Mouse (Mus musculus): ENCODE results near the gene Bbs1. TPM values are rescaled to one million over a fixed set of nuclear protein-coding genes. Genes with fewer than 3 reads are reported as not detected.
"Not testable (repeated sequence)": the region's sequence is repeated elsewhere in the genome, so short reads cannot be mapped to it uniquely, and the experiment has no call there.

Bbs1 gene
- 12.6 and 12.8 TPM in 2 replicates for polyA plus RNA-seq (2015; fragmentation: Nextera tagmentation; extraction: Ambion mirVana)

DNA sequence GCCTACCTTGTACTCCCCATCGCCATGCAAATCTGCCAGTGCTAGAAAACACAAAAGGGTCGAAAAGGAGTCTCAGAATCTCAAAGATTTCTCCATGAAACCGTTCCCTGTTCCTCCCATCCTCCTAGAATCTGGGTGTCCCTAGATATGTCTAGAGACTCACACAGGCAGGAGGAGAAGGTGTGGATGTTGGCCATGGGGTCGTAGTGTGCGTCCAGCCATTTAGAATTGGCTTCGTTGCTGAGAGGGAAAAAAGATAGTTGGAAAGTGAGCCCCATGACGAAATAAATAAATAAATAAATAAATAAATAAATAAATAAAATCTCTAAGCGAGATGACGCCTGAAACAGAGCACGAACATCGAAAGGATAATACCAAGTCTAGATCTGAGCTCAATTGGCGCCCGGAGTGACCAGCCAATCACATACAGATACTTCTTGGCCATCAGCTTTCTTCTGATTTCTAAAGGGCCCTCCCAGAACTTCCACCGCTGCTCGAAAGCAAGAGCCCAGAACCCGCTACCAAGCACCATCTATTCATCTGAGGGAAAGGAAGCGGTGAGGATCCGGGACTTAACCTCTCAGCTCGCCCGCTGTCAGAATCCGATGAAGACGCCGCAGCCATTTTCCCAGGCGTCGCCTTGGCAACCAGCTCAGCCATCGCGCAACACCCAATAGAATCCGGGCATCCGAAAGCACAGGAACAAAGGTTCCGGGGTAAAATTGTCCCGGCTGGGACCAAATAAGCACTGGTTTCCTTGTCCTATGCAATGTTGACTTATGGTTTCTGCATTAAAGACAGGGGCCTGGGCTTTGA is at the start of gene Bbs1:
Gene Bbs1 (minus strand): TSS at position 650 of the 816 bp plus-strand sequence.
- H3K4me3 ChIP-seq (replicated peaks), result peak within 1 kb of the TSS; percentile 70
- 7% methylated on average over 31 of the region's 31 CpGs for WGBS

DNA sequence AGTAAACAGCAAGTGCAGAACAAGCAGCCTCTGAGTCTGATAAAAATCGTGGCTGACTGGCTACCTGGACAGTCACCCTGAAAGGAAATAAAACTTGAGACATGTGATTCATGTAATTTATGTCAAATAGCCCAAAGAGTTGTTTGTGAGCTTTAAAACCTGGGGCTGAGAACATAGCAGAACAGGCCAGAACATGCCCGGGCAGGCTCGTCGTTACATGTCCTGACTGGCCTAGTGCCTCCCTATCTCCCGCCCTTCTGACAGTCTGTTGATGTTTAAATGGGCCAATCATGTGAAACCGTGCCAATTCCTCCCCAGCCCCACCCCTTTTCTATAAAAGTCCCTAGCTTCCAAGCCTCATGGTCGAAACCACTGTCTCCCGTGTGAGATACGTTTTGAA is 42.2 kb upstream of the Bbs1 start:
- H3K4me2 ChIP-seq (replicated peaks); H3K27me3 ChIP-seq; ATAC-seq; H3K27ac ChIP-seq; H3K4me3 ChIP-seq (replicated peaks); H3K9me3 ChIP-seq; H3K9ac ChIP-seq (replicated peaks); H3K36me3 ChIP-seq; H3K4me1 ChIP-seq (replicated peaks): not testable (repeated sequence)
- WGBS, result 80% methylated on average over 9 of the region's 9 CpGs

More for the DNA sequence above, at the start of gene Bbs1:
- Histone ChIP-seq H3K27me3 (no peaks in the 10 kb centered on the region), H3K4me1 (replicated peaks) (peaks cover 14% of the 10 kb centered on the region), H3K9me3 (no peaks in the 10 kb centered on the region), H3K27ac (peak within 1 kb of the TSS; percentile 75), H3K36me3 (peaks cover 60% of the 10 kb centered on the region), H3K4me2 (replicated peaks) (peak within 1 kb of the TSS; percentile 81), H3K9ac (replicated peaks) (peak within 1 kb of the TSS; percentile 75)
- peak; percentile 80 for ATAC-seq

DNA sequence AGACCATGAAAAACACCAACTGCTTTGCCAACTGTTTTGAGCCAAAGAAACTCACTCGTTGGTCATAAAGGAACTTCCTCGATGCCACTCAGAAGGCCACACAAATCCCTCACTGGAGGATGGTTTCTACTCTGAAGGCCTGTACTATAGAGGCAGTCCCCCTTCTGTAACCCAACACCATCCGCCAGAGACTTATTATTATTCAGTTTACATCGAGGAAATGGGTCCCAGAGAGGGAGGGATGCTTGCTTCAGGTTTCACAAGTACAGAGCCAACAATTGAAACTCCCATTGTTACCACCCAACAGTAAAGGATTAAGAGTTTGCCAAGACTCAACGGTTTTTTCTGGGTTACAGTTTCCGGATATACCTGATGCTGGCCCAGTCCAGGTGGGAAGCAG is 39.1 kb upstream of the Bbs1 start:
- Histone ChIP-seq H3K9me3 (no peaks in the 10 kb centered on the region), H3K27ac (no peak overlapping the region), H3K9ac (replicated peaks) (no peak overlapping the region), H3K4me1 (replicated peaks) (peaks cover 15% of the 10 kb centered on the region), H3K36me3 (no peaks in the 10 kb centered on the region), H3K4me2 (replicated peaks) (no peak overlapping the region), H3K27me3 (peaks cover 14% of the 10 kb centered on the region), H3K4me3 (replicated peaks) (no peak overlapping the region)
- no peak for ATAC-seq
- 46% methylated on average over 6 of the region's 6 CpGs for WGBS

DNA sequence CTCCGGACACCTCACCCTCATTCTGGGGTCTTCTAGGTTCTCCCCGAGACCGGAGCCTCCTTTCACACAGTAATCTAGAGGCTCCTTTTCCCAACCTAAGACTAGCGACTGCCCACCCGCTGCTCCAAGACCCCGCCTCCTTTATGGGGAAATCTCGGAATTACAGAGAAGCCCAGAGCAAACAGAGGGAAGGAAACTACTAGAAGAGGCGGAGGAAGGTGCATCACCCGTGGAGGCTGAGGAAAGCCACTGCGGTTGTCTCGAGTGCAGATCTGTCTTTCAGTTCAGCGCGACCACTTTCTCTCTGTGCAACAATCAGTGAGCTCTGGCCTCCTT is 36.8 kb upstream of the Bbs1 start:
- 8% methylated on average over 13 of the region's 13 CpGs for WGBS
- Histone ChIP-seq H3K9ac (replicated peaks) (peak overlapping the region; percentile 85; the same call in 1 of the 2 replicates), H3K27me3 (peaks cover 19% of the 10 kb centered on the region), H3K36me3 (0 out of 2 replicates have a peak, but pooled peaks cover 3% of the 10 kb centered on the region), H3K27ac (peak overlapping the region; percentile 74), H3K4me2 (replicated peaks) (peak overlapping the region; percentile 89), H3K4me3 (replicated peaks) (peak overlapping the region; percentile 72), H3K4me1 (replicated peaks) (peaks cover 15% of the 10 kb centered on the region), H3K9me3 (no peaks in the 10 kb centered on the region)
- ATAC-seq, result no peak; the same call in 1 of the 2 replicates

DNA sequence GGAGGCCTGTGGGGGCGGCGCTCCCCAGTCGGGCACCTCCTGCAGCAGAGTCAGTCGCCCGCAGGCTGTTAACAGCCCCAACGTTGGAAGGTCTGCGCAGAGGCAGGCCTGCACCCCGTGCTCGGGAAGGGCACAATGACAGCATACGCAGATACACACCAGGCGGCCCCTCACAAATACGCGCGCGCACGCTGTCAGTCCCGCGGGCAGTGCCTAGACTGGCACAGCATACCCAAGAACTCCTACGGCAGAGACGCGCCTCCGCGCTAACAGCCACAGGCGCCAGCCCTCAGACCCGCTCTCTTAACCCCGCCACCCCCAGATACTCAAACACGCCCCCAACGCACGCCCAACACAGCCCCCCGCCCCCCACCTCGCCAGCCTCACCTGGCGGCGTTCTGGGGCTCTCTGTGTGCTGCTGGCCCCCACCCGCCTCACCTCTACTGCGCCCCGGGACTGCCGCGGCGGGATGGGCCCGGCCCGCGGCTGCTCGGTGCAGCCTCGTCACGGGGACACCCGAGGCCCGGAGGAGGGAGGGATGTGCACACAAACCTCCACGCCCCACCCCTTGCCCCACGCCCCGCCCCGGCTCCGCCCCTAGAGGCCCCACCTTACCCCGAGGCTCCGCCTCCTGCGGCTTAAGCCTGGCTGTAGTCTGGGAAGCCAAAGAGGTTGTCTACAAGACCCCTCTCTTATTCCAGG is 36.3 kb upstream of the Bbs1 start, which contains the start of gene Peli3:
Gene Peli3 (minus strand): TSS at position 577 of the 702 bp plus-strand sequence.
- Histone ChIP-seq H3K4me3 (replicated peaks) (peak within 1 kb of the TSS; percentile 72), H3K4me2 (replicated peaks) (peak within 1 kb of the TSS; percentile 89), H3K27me3 (peaks cover 19% of the 10 kb centered on the region), H3K4me1 (replicated peaks) (peaks cover 15% of the 10 kb centered on the region), H3K36me3 (0 out of 2 replicates have a peak, but pooled peaks cover 4% of the 10 kb centered on the region), H3K9me3 (no peaks in the 10 kb centered on the region), H3K9ac (replicated peaks) (peak within 1 kb of the TSS; percentile 85), H3K27ac (peak within 1 kb of the TSS; percentile 74)
- peak; percentile 94 for ATAC-seq
- WGBS, result under 1% methylated on average over 38 of the region's 55 CpGs

DNA sequence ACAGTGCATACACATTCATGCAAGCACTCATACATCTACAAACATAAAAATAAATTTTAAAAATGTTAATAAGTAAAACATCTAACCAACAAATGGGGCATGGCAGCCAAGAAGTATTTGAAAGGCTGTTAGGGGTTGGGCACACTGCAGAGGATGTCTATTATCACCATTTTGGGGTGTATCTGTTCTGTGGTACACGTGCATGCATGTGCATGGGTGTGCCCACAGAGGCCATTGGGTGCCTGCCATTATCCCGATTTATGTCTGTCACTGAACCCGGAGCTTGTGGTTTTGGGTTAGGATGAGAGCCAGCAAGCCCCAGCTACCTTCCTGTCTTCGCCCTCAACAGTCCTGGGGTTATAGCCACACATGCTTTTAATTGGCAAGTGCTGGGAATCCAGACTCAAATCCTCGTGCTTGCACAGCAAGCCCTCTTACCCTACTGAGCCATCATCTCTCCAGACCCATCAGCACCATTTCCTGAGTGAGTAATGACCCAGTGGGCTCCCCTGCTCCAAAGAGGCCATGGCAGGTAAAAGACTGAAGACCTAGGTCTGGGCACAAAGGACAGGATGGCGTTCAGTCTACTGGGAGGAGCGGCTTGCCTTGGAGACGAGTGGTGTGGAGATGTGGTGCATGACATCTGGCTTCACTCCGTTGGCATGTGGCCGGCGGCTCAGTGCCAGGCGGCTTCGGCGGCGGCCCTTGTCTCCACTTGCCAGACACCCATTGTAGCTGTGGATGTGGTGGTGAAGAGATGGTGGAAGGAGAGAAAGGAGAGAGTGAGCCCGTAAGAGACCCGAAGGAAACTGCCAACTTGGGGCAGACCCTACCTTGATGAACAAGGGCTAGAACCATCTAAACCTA is 31.2 kb upstream of the Bbs1 start:
- WGBS, result 87% methylated on average over 17 of the region's 17 CpGs
- peaks cover 19% of the 10 kb centered on the region for H3K27me3 ChIP-seq

DNA sequence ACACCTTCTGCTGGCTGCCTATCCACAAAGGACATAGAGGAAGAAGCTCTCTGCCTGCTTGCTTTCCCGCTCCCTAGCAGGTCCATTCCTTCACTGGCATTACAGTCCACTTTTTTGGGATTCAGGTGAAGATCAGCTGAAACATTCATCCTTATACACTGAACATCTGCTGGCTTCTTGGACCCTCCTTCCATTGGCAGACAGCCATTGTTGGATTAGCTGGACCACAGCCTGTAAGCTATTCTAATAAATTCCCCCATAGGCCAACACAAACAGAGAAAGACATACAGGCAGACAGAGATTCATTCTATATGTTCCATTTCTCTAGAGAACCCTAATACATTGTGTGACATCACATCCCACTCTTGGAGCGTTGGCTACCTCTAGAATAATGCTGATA is 30.5 kb upstream of the Bbs1 start:
- no peak for ATAC-seq
- H3K36me3 ChIP-seq, result peaks cover 32% of the 10 kb centered on the region
- no peak overlapping the region for H3K27ac ChIP-seq
- peaks cover 4% of the 10 kb centered on the region for H3K4me1 ChIP-seq (replicated peaks)
- H3K9ac ChIP-seq (replicated peaks), result no peak overlapping the region
- 84% methylated on average over 2 of the region's 2 CpGs for WGBS
- H3K4me3 ChIP-seq (replicated peaks), result no peak overlapping the region
- peaks cover 16% of the 10 kb centered on the region for H3K27me3 ChIP-seq
- H3K9me3 ChIP-seq, result no peaks in the 10 kb centered on the region
- no peak overlapping the region for H3K4me2 ChIP-seq (replicated peaks)

More for the DNA sequence above, 31.2 kb upstream of the Bbs1 start:
- ATAC-seq, result no peak
- H3K4me2 ChIP-seq (replicated peaks), result no peak overlapping the region
- no peaks in the 10 kb centered on the region for H3K9me3 ChIP-seq
- H3K4me3 ChIP-seq (replicated peaks), result no peak overlapping the region
- peaks cover 10% of the 10 kb centered on the region for H3K4me1 ChIP-seq (replicated peaks)
- no peak overlapping the region for H3K9ac ChIP-seq (replicated peaks)
- no peak overlapping the region for H3K27ac ChIP-seq
- H3K36me3 ChIP-seq, result peaks cover 25% of the 10 kb centered on the region

DNA sequence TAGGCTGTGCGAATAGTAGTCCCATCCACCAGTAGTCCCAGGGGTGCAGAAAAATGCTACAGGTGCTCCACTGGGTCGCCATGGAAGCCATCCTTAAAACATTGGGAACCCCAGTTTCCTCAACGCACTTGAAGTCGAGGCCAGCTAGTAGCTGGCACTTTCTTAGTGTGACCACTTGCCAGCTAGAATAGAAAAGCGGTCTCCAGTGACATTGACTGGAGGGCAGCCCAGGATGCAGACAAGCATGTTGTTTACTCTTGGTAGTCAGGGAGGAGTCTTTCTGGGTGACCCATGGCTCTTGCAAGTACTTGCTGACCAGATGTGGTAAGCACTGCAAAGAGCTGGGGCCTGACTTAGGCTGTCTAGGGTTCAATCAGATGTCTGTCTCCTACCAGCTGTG is 22.4 kb upstream of the Bbs1 start:
- H3K4me1 ChIP-seq (replicated peaks), result peaks cover 24% of the 10 kb centered on the region
- 62% methylated on average over 5 of the region's 5 CpGs for WGBS
- peak overlapping the region; percentile 77 for H3K4me2 ChIP-seq (replicated peaks)
- H3K9ac ChIP-seq (replicated peaks), result peak overlapping the region; percentile 68
- H3K9me3 ChIP-seq, result no peaks in the 10 kb centered on the region
- H3K36me3 ChIP-seq, result peaks cover 41% of the 10 kb centered on the region
- H3K27me3 ChIP-seq, result no peaks in the 10 kb centered on the region
- peak overlapping the region; percentile 74 for H3K27ac ChIP-seq
- peak overlapping the region; percentile 68 for H3K4me3 ChIP-seq (replicated peaks)
- ATAC-seq, result peak; percentile 41

DNA sequence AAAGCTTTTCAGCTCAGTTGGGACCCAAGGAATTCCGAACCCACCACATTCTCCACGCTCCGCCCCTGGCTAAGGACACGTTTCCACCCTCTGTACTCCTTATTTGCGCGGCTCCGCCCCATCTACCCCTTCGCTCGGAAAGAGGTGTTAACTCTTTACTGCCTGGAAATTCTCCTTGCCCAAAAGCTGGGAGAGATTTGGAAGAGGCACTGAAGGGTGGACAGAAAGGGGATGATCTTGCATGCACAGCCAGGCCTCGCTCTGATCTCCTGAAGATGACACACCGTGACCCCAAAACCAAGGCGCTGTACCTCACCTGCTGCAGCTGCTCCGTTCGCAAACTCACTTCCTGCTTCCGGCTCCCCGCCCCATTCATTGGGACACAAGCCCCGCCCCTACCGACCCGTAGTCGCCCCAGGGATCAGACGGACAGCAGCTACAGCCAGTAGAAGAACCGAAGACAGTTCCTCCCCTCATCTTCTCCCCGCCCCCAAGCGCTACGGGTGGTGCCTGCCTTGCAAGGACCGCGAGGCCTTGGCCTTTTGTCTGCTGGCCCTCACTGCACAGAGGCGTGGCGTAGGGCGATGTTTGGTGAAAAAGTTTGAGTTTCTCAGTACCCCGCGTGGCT is 21.6 kb upstream of the Bbs1 start, which contains the start of gene Dpp3:
Gene Dpp3 (minus strand): TSS at position 384 of the 628 bp plus-strand sequence.
- Histone ChIP-seq H3K27ac (peak within 1 kb of the TSS; percentile 74), H3K36me3 (peaks cover 44% of the 10 kb centered on the region), H3K4me3 (replicated peaks) (peak within 1 kb of the TSS; percentile 68), H3K9ac (replicated peaks) (peak within 1 kb of the TSS; percentile 68), H3K4me2 (replicated peaks) (peak within 1 kb of the TSS; percentile 77), H3K4me1 (replicated peaks) (peaks cover 24% of the 10 kb centered on the region), H3K9me3 (no peaks in the 10 kb centered on the region), H3K27me3 (no peaks in the 10 kb centered on the region)
- under 1% methylated on average over 32 of the region's 32 CpGs for WGBS
- peak; percentile 98 for ATAC-seq

DNA sequence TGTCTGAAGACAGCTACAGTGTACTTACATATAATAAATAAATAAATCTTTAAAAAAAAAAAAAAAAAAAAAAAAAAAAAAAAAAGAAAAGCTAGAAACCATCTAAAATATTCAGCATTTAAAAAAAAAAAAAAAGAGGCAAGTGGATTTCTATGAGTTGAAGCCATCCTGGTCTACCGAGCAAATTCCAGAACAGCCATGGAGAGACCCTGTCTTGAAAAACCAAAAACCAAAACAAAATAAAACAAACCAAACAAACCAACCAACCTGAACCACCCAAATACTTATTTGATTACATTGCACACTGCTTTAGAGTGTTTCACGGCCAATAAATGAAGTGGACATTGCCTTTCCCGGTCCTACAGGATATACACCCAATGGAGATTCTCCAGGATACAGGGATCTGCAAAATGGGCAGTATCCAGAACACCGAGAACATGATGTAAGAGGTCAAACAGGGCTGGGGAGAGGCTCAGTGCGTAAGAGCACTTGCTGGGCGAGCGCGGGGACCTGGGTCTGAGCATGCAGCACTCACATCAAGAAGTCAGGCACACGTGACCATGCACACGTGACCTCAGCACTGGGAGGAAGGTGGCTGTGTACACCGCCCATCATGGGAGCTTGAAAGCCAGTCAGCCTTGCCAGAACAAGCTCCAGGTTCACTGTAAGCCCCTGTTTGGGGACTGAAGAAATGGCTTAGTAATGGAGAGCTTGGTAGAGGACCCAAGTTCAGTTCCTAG is 18.9 kb upstream of the Bbs1 start:
- no peak for ATAC-seq
- Histone ChIP-seq H3K36me3 (peaks cover 61% of the 10 kb centered on the region), H3K4me1 (replicated peaks) (peaks cover 24% of the 10 kb centered on the region), H3K4me3 (replicated peaks) (no peak overlapping the region), H3K27ac (no peak overlapping the region), H3K27me3 (no peaks in the 10 kb centered on the region), H3K4me2 (replicated peaks) (0 out of 2 replicates have a peak overlapping the region, but pooled peaks have one; percentile 9), H3K9ac (replicated peaks) (no peak overlapping the region), H3K9me3 (no peaks in the 10 kb centered on the region)
- 96% methylated on average over 11 of the region's 11 CpGs for whole genome bisulfite sequencing

Data from midbrain, embryonic 13.5 days (tissue).